Mouse (Mus musculus): ENCODE results near the gene Lmo1. TPM values are rescaled to one million over a fixed set of nuclear protein-coding genes. Genes with fewer than 3 reads are reported as not detected.

Lmo1 gene
- polyA plus RNA-seq (2015; fragmentation: Nextera tagmentation; extraction: Ambion mirVana): 2.5 and 2.6 TPM in 2 replicates

DNA sequence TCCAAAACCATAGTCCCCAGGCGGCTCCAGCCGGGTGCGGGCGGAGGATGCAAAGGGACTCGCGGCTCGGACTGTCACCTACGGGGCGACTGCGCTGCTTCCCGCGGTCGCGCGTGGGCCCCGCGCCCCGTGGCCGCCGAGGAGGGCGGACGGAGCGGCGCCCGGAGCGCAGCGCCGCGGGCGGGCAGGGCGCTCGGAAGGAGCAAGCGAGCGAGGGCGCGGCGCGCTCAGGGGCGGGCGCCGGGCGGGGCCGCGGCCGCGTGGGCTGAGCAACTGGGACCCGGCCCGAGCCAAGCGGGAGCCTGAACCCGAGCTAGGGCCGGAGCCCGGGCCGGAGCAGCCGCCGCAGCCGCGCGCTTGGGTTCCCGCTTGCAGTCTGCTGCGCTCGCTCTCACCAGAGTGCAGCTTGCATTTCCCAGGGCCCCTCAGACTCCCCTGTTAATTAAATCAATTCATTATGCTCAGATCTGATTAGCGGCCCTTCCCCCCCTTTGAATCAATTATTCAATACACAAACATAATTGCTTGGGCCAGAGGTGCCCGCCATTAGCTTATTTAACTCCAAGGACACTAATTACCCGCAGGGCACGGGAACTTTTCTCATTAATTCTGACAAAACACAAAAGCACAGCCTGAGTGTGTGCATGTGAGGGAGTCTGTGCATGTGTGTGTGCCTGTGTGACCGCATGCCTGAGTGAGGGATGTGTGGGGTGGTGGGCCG is at the start of gene Lmo1:
Gene Lmo1 (minus strand): TSS at position 259 of the 721 bp plus-strand sequence.
- no peak for DNase-seq (ENCODE audit: low spot score)

DNA sequence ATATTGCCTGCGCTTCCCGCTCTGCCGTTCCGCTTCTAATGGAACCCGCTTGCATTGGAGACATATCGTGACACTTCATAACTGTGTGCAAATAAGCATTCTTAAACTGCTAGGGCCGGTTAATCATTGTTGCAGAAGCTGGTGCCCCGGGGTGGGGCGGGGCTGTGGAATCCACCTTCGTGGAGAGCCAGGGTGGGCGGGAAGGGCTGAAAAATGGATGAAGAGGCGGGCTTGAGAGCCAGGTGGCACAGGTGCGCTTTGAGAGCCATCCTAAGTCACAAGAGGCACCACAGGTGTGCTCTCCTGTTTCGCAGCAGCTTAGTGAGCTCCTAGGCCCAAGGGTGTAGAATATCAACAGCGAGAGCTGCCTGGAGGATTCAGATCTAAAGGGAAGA is 46.7 kb upstream of the Lmo1 start:
- DNase-seq (ENCODE audit: low spot score): no peak

DNA sequence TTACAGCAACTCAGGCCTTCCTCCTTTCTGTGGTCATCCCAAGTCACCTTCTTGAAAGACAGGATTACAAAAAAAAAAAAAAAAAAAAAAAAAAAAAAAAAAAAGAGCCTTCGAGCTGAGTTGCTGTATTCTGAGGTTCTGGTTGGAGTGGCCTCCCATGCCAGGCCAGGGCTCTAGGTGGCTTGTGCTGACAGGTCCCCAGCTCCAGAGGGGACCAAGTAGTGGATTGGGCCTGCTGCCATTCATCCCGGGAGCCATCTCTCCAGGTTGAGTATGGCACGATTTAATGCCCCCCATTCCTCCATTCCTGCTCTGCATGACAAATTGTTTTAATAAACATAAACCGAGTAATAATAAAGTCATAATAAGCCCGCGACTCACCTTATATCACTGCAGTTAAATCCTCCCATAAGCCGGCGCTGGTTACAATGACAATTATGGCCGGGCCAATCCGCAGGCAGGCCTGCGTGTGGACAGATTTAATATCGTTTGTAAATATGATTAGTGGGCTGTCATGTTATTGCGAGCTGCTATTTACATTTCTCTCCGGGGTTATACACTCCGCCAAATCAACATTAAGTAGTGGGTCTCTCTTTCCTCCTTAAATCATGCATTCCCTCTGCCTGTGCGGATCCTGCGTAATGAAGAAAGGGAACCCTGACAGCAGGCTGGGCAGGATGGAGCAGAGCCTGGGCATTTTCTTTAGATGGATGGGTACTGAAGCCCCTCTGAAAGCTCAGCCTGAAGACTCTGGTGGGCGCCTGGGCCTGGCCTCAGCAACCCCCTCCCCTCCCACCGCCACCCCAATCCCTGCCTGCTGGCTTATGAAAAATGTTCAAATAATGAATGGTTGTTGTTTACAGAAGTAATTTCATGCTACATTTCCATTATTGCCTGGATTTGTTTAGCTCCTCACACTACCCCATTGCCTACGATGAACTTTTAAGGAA is 46.0 kb upstream of the Lmo1 start:
- no peak for DNase-seq (ENCODE audit: low spot score)

DNA sequence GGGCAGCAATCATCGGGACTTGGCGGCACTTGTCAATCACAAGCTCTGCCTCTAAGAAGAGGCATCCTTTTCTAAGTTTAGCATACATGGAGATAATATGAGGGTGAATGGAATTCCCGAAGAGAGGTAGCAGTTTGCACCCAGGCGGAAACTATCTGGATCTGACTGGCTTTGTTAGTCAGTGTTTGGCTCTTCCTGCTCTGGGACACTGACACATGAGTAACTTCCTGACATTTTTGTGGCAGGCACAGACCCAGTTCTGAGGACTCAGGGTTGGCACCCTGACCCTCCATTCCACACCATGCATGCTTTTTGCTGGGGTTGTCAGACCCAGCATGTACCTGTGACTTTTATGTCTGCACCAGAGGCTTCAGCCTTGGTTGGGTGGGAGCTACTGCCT is 45.0 kb upstream of the Lmo1 start:
- DNase-seq (ENCODE audit: low spot score): no peak

DNA sequence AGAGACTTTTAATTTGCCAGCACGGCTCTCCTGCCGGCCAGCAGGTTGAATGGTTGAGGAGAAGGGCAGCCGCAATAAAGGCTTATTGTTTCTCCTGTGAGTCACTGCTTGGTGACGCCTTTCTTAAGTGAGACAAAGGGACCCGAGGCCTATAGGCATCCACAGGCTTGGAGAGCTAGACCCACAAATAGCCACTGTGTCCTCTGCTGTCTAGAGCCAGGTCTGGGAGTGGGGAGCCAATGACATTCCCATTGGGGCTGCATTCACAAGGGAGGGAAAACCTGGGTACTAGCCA is 43.9 kb upstream of the Lmo1 start:
- DNase-seq (ENCODE audit: low spot score): no peak

DNA sequence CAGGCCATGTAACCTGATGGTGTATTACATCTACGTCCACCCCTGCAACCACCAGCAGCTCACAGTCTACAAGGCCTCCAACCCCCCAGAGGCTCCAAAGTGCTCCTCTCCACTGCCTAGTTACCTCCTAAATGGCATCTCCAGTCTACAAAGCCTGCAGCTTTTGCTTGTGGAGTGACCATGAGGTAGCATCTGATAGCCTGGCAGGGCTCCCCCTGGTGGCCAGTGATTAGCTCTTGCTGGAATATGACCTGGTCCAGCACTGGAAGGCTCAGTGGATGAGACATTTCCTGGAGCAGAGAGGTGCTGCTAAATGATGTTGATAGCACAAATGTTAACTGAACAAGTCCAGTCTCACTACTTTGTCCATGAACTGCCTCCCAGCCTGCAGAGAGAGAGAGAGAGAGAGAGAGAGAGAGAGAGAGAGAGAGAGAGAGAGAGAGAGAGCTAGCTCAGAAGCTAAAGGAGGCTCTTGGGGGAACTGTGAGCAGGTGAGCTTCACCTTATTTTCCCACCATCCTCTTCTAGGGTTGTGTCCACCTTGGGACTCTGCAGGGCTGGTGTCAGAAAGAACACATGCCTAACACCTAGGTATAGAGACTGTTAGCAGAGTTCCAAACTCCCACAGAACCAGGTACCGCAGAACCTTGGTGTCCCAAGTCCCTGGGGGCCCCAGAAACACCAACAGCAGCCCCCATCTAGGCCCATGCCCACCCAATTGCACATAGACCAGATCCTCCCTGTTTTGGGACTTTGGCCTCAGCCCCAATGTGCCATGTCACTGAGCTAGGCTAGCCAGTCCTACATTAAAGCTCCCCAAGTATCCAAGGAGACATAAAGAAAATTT is 43.3 kb upstream of the Lmo1 start:
- peak; percentile 51 for DNase-seq (ENCODE audit: low spot score)

DNA sequence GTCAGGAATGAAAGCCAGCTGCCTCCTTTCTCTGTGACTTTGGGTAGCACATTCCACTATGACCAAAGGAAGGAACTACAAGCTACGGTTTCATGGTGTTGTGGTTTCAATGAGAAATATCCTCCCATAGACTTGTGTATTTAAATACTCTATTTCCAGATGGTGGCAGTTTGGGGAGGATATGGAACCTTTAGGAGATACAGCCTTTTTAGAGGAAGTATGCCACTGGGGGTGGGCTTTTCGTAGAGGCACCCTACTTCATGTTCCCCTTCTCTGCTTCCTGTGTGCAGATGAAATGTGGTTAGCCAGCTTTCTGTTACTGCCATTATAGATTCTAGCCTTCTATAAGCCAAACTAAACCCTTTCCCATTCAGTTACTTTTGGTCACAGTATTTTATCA is 34.8 kb upstream of the Lmo1 start:
- peak; percentile 9 for DNase-seq (ENCODE audit: low spot score)

DNA sequence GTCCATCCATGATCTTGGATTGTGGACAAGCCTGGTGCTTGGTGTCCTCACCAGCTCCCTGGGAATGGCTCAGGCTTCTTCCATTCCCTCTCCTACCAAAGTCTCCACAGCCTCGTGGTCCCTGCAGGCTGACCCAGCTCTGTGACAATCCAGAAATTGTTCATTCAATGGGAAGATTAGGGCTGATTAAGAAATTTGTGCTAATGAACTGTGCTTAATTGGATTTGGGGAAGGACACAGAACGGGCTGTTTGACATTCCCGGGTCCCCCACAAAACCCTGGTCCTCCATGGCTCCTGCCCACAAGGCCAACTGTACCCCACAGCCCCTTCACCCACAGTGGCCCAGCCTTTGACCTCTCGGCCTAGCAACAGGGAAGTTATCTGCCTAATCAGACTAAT is 32.8 kb upstream of the Lmo1 start:
- no peak for DNase-seq (ENCODE audit: low spot score)

DNA sequence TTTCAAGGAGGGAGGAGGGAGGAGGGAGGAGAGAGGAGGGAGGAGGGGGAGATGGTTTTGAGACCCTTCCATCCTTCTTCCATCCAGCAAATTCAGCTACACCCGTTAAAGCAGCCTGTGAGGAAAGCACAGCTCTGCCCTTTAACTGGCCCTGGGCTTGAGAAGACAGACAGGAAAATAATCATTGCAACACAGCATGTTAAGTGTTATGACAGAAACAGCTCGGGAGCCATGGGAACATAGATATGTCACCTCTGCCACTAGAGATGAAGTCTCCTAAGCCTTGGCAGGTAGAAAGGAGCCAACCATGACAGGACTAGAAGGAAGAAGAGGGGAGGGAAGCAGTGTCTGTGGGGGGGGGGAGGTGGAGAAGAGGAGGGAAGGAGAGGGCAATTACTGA is 31.4 kb upstream of the Lmo1 start:
- no peak for DNase-seq (ENCODE audit: low spot score)

DNA sequence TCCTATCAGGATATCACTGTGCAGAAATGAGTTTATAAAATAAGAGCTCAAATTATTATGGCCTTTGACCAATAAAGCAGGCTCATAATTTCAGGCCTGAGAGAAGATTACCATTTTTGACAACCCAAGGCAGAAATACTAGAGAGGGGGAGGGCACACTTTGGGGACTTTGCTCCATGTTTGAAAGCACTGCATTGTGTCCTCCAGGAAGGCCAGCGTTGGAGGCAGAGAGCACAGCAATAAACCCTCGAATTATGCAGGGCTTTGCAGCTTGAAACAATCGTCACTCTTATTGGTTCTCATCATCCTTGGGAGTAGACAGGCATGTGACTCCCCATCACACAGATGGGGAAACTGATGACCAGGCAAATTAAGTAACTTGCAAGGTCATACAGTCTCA is 28.1 kb upstream of the Lmo1 start:
- DNase-seq (ENCODE audit: low spot score): no peak

DNA sequence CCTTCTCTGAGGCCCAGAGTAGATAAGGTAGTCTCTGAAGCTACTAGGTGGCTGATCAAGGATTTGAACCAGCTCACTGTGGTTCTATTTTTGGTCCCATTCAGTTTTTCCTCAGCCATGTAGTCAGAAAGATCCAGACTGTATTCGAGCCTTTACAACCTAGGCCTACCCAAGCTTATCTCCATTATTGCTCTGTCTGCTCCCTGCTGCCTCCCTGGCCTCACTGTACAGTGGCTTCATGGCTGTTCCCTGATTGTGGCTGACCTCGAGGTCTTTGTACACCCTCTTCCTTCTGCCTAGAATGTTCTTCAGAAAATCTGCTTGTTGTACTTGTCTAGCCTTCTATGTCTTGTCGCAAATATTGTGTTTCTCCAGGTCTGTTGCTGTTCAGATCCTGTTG is 25.6 kb upstream of the Lmo1 start:
- no peak for DNase-seq (ENCODE audit: low spot score)

DNA sequence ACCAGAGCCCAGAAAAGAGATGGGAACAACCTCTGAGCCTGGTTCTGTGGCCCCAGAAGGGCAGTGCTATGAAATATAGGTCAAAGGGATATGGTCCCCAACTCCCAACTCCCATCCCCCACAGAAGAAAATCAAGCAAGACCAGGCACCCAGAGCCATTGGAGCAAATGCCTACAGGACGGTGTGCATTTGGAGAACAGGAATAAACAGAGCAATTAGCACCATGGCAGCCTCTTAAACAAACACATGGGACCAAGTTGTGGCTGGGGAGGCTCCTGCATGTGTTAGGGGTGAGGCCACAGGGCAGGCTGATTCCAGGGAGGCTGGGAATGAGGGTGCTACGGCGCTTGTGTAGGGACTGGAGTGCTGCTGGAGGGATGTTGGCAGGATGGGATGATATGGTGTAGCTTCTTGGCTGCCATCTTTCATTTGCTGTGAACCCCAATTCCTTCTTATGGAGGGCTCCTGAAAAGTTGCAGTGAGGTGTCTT is 22.2 kb upstream of the Lmo1 start:
- DNase-seq (ENCODE audit: low spot score): no peak

DNA sequence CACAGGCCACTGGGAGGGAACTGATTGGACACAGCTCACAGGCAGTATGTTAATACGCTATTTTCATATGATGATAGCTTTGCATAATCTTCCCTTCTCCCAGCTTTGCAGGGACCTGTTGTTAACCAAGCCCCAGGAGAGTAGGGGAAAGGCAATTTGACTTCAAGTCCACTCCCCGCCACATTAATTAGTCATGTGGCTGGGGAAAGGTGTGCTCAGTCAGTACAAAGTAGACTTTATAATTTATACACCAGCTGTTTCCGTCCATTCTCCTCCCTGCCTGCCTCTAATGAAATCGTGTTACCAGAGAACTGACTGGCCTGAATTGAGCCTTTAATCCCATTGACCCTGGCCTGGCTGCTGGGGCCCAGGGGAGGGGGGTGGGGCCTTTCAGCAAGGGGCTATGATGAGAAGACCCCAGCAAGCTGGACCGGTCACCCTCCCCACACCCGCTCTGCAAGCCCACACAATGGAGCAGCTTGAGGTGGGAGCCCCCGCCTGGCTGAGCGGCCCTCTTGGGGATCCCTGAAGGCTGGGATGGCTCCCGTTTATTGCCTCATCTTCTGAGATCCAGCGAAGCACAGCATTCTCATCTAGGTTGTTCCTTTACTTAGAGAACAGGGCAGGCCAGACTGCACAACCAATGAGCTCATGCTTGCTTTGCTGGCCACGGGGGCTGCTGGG is 21.5 kb upstream of the Lmo1 start:
- DNase-seq (ENCODE audit: low spot score): no peak

DNA sequence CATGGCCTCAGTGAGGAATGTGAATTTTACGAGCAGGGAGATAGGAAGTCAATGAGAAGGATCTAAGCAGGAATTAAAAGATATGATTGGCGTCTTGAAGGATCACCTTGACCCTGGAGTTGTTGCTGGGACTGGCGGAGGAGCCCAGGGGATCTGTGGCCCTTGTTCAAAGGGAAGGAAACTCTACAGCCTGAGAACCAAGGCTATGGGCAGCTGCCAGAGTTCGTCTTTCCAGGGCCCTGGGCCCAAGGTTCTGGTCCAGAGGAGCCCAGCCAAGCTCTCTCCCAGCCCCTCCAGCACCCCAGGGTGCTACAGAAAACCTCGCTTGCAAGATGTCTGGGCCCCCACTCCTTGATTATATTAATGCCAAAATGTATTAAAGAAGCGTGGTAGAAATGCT is 21.0 kb upstream of the Lmo1 start:
- no peak for DNase-seq (ENCODE audit: low spot score)

DNA sequence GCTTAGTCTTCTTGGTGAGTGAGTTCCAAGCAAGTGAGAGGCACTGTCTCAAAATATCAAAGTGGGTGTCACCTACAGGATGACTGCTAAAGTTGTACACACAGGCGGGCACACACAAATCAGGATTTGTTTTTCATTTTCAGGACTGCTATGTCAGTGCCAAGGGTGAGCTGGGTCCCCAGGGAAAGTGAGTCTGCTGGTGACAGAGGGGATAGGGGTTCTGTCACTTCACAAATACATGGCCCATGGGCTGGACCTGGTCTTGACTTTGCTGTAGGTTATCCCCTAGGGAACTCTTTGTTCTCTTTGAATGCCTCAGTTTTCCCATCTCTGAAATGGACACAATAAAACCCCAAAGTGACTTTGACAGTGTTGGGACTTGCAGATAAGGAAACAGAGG is 19.8 kb upstream of the Lmo1 start:
- no peak for DNase-seq (ENCODE audit: low spot score)

DNA sequence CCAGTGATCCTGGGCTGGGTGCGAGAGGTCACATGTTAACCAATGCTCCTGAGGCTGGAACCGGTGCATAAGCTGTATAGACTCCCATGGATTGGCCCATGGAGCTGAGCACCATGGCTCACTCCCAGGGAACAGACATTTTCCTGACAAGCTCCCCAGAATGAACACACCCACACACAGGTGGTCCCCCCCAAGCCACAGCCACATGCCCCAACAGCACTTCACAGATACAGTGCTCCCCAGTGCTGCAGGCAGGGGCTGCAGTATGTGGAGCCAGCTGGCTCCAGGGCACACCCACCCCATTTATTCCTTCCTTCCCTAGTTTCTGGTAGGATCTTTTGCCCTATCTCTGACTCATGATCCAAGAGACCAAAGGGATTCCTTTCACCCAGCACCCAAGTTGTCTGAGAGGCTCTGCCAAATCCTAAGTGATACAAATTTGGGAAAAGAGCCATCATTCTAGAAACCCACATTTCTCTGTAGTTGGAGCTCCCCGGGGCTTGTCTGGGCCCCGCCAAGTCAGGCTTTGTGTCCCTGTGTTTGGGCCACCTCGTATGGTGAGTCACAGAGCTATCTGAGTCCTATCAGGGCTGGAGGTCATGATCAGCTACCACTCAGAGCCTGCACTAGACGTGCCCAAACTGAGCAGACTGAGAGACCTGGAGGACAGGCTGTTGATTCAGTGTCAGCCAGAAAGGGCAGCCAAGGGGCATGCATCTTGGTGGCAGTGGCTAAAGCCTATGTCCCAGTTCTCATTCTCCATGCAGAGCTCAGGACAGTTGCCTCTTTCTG is 12.4 kb upstream of the Lmo1 start:
- DNase-seq (ENCODE audit: low spot score): no peak

DNA sequence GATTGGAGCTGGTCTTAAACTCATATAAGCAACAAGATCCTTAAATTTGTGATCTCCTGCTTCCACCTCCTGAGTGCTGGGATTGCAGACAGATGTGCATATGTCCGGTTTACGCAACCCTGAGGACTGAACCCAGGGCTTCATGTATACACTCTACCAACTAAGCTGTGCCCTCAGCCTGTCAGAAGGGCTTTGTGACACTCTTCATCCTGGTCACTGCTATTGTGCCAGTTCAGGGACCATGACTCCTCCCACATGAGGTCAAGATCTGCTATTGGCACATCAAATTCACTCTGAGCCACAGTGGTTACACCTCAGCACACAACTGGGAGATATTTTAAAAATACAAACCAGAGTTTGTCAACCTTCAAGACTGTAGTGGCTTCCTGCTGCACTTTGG is 11.0 kb upstream of the Lmo1 start:
- no peak for DNase-seq (ENCODE audit: low spot score)

DNA sequence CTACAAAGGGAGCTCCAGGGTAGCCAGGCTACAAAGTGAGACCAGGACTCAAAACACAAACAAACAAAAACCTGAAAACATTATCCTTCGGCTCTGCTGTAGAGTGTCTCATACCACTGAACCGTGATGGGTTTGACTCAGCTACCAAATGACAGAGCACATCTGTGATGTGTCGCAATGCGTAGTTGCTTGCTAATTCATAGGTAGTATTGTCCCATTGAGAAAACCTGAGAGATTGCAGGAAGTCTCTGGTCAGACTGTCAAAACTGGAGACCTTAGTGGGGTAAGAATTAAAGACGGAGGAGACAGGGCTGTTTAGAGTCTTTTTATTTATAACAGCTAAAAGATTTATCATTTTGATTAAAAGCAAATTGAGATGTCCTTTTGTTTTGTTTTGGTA is 10.6 kb upstream of the Lmo1 start:
- no peak for DNase-seq (ENCODE audit: low spot score)

DNA sequence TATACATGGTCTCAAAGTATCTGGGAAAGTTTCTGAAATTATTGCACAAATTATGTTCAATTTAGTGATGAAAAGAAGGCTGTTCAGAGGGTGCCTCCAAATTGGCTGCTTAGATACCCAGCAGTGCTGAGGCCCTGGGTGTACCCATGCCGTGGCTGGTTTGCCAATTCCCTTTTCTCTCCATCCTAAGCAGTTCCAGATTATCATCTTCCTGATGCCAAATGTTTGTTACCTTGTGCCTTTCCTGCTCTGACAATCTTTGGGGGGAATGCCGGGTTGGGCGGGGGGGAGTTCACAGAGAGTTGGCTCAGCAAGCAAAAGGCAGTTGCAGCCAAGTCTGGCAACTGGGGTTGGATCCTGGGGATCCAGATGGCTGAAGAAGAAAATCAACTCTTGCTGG is 1.7 kb upstream of the Lmo1 start:
- DNase-seq (ENCODE audit: low spot score): no peak
